13 mouse cellular contexts compared by ENCODE assay signal in genomic region chr7:143119407-143119806, GRCm38 (mm10). TPM values are rescaled to one million over a fixed set of nuclear protein-coding genes. Genes with fewer than 3 reads are reported as not detected.
A peak's percentile ranks its signal among the peaks of the same experiment; 100 is the strongest.
DNase-seq lines count a peak whose midpoint lies in the region; ATAC-seq and TF ChIP-seq lines count a peak whose summit lies in the region.
"Had no signal": no experiment of that assay in that cellular context is flagged by ENCODE, and none has a peak within 500 bp of the region (broad histone marks: within the 10 kb centered on the region; RNA-seq: fewer than 3 reads in every experiment).

No protein-coding gene starts in this region.

- 0 out of 2 replicates have a peak, but pooled peaks cover 4% of the 10 kb centered on the region for H3K4me1 ChIP-seq in liver, postnatal 0 days (ENCODE audit: insufficient read depth)
- 0 out of 2 replicates have a peak, but pooled peaks cover 12% of the 10 kb centered on the region for H3K4me1 ChIP-seq in liver, embryonic 11.5 days (replicated peaks; ENCODE audit: control insufficient read depth, insufficient read depth, low read length)
- H3K4me1 ChIP-seq in intestine, postnatal 0 days (replicated peaks; ENCODE audit: control insufficient read depth, insufficient read depth, low read length): peaks cover 18% of the 10 kb centered on the region
- peaks cover 37% of the 10 kb centered on the region for H3K4me1 ChIP-seq in limb, embryonic 15.5 days
- H3K4me1 ChIP-seq in stomach, postnatal 0 days (replicated peaks; ENCODE audit: control insufficient read depth, insufficient read depth): peaks cover 8% of the 10 kb centered on the region

- H3K9me3 ChIP-seq in liver, postnatal 0 days (ENCODE audit: low read length): peaks cover 2% of the 10 kb centered on the region; the same call in 1 of the 2 replicates
- H3K9me3 ChIP-seq in liver, embryonic 11.5 days (ENCODE audit: control insufficient read depth, low read length): no peaks in the 10 kb centered on the region
- no peaks in the 10 kb centered on the region for H3K9me3 ChIP-seq in intestine, postnatal 0 days (ENCODE audit: control insufficient read depth)
- H3K9me3 ChIP-seq in limb, embryonic 15.5 days: no peaks in the 10 kb centered on the region
- no peaks in the 10 kb centered on the region for H3K9me3 ChIP-seq in stomach, postnatal 0 days (ENCODE audit: control insufficient read depth, low read length)
- H3K9me3 ChIP-seq: embryonic facial prominence, embryonic 12.5 days had no signal

- TF ChIP-seq EP300 in liver, postnatal 0 days (IDR thresholded peaks at IDR 0.05; ENCODE audit: low read depth): no peak
- TF ChIP-seq EP300 in stomach, postnatal 0 days (optimal IDR thresholded peaks at IDR 0.05): no peak

- DNase-seq in liver, postnatal 0 days: no peak
- no peak for DNase-seq in liver, embryonic 11.5 days (ENCODE audit: low spot score)
- peak; percentile 79 for DNase-seq in stomach, postnatal 0 days (ENCODE audit: low spot score)
- no peak for DNase-seq in left cerebral cortex, adult 8-10 months (ENCODE audit: low spot score in 2 of 2)
- DNase-seq in frontal cortex, postnatal 25 days (ENCODE audit: low spot score in 2 of 2): no peak
- DNase-seq in gastrocnemius, postnatal 4 days (ENCODE audit: low spot score in 2 of 2): no peak
- DNase-seq: gastrocnemius, postnatal 25 days; thymus, postnatal 36 days had no signal

- no peak for ATAC-seq in liver, postnatal 0 days
- no peak for ATAC-seq in liver, embryonic 11.5 days (replicated peaks; ENCODE audit: low FRiP score)
- ATAC-seq in intestine, postnatal 0 days: no peak; the same call in 1 of the 2 replicates
- ATAC-seq in limb, embryonic 15.5 days (ENCODE audit: insufficient number of reproducible peaks, low FRiP score, low TSS enrichment, low read depth): no peak
- peak; percentile 61 for ATAC-seq in stomach, postnatal 0 days (ENCODE audit: low FRiP score, low TSS enrichment)
- ATAC-seq: midbrain, embryonic 16.5 days; Patski had no signal

- no peak overlapping the region for H3K4me2 ChIP-seq in liver, postnatal 0 days (ENCODE audit: low read depth, low read length)
- H3K4me2 ChIP-seq in liver, embryonic 11.5 days: no peak overlapping the region
- no peak overlapping the region for H3K4me2 ChIP-seq in intestine, postnatal 0 days (replicated peaks; ENCODE audit: low read depth)
- no peak overlapping the region for H3K4me2 ChIP-seq in limb, embryonic 15.5 days
- H3K4me2 ChIP-seq in stomach, postnatal 0 days (replicated peaks; ENCODE audit: low read depth): no peak overlapping the region
- H3K4me2 ChIP-seq: embryonic facial prominence, embryonic 12.5 days had no signal

- H3K4me3 ChIP-seq in liver, postnatal 0 days (ENCODE audit: low read depth, low read length): no peak overlapping the region
- H3K4me3 ChIP-seq in liver, embryonic 11.5 days (ENCODE audit: low read depth, low read length): no peak overlapping the region
- H3K4me3 ChIP-seq in intestine, postnatal 0 days (ENCODE audit: low read depth, low read length): no peak overlapping the region
- no peak overlapping the region for H3K4me3 ChIP-seq in limb, embryonic 15.5 days
- H3K4me3 ChIP-seq in stomach, postnatal 0 days (ENCODE audit: low read depth, low read length): no peak overlapping the region
- H3K4me3 ChIP-seq: embryonic facial prominence, embryonic 12.5 days had no signal

- 0 out of 2 replicates have a peak overlapping the region, but pooled peaks have one; percentile 44 for H3K27ac ChIP-seq in liver, postnatal 0 days (ENCODE audit: low read depth)
- H3K27ac ChIP-seq in liver, embryonic 11.5 days (ENCODE audit: low read depth, low read length): no peak overlapping the region
- H3K27ac ChIP-seq in intestine, postnatal 0 days (ENCODE audit: low read depth, low read length): peak overlapping the region; percentile 68
- H3K27ac ChIP-seq in limb, embryonic 15.5 days: 0 out of 2 replicates have a peak overlapping the region, but pooled peaks have one; percentile 7
- H3K27ac ChIP-seq in stomach, postnatal 0 days (replicated peaks): peak overlapping the region; percentile 74

- WGBS in liver, postnatal 0 days (ENCODE audit: insufficient replicate concordance): 38% methylated on average over 1 of the region's 1 CpGs
- 44% methylated on average over 1 of the region's 1 CpGs for WGBS in liver, embryonic 11.5 days
- 30% methylated on average over 1 of the region's 1 CpGs for WGBS in intestine, postnatal 0 days
- WGBS in limb, embryonic 15.5 days: 24% methylated on average over 1 of the region's 1 CpGs
- WGBS in stomach, postnatal 0 days: 39% methylated on average over 1 of the region's 1 CpGs

- no peaks in the 10 kb centered on the region for H3K36me3 ChIP-seq in liver, postnatal 0 days (replicated peaks; ENCODE audit: insufficient read depth, low read length)
- H3K36me3 ChIP-seq in liver, embryonic 11.5 days (ENCODE audit: control insufficient read depth, insufficient read depth, low read length): no peaks in the 10 kb centered on the region
- H3K36me3 ChIP-seq in intestine, postnatal 0 days (ENCODE audit: control insufficient read depth, insufficient read depth): no peaks in the 10 kb centered on the region
- no peaks in the 10 kb centered on the region for H3K36me3 ChIP-seq in limb, embryonic 15.5 days
- no peaks in the 10 kb centered on the region for H3K36me3 ChIP-seq in stomach, postnatal 0 days (ENCODE audit: control insufficient read depth, insufficient read depth, low read length)
- H3K36me3 ChIP-seq: embryonic facial prominence, embryonic 12.5 days had no signal

- H3K9ac ChIP-seq in liver, postnatal 0 days (replicated peaks): no peak overlapping the region
- no peak overlapping the region for H3K9ac ChIP-seq in liver, embryonic 11.5 days (ENCODE audit: low read depth, low read length)
- no peak overlapping the region for H3K9ac ChIP-seq in intestine, postnatal 0 days (ENCODE audit: low read depth, low read length)
- H3K9ac ChIP-seq in limb, embryonic 15.5 days: no peak overlapping the region
- no peak overlapping the region for H3K9ac ChIP-seq in stomach, postnatal 0 days (ENCODE audit: low read length)
- H3K9ac ChIP-seq: embryonic facial prominence, embryonic 12.5 days had no signal

- no peak for TF ChIP-seq CTCF in liver, postnatal 0 days (IDR thresholded peaks at IDR 0.05; ENCODE audit: low read depth)
- no peak for TF ChIP-seq CTCF in intestine, postnatal 0 days (IDR thresholded peaks at IDR 0.05; ENCODE audit: low read depth)
- TF ChIP-seq CTCF in stomach, postnatal 0 days (IDR thresholded peaks at IDR 0.05; ENCODE audit: low read depth): no peak

- no peaks in the 10 kb centered on the region for H3K27me3 ChIP-seq in liver, postnatal 0 days (ENCODE audit: insufficient read depth, low read length)
- H3K27me3 ChIP-seq in liver, embryonic 11.5 days (replicated peaks; ENCODE audit: control insufficient read depth, insufficient read depth, low read length): no peaks in the 10 kb centered on the region; the same call in 1 of the 2 replicates
- no peaks in the 10 kb centered on the region for H3K27me3 ChIP-seq in intestine, postnatal 0 days (replicated peaks; ENCODE audit: control insufficient read depth, insufficient read depth, low read length)
- no peaks in the 10 kb centered on the region for H3K27me3 ChIP-seq in limb, embryonic 15.5 days
- no peaks in the 10 kb centered on the region for H3K27me3 ChIP-seq in stomach, postnatal 0 days (ENCODE audit: control insufficient read depth, insufficient read depth, low read length)
- H3K27me3 ChIP-seq: embryonic facial prominence, embryonic 12.5 days; Patski had no signal

RNA-seq across cellular contexts. Expression of gene Kcnq1, which starts 13.2 kb away (rescaled TPM):
- 0.37 and 0.63 TPM in 2 replicates for polyA plus RNA-seq in liver, postnatal 0 days (2015; fragmentation: Nextera tagmentation; extraction: Ambion mirVana)
- 0.59 and 1.2 TPM in 2 replicates for polyA plus RNA-seq in liver, embryonic 11.5 days (2014; fragmentation: Nextera tagmentation; extraction: Ambion mirVana)
- 10.5 and 13.8 TPM in 2 replicates for polyA plus RNA-seq in intestine, postnatal 0 days (2015; fragmentation: Nextera tagmentation; extraction: Ambion mirVana)
- polyA plus RNA-seq in limb, embryonic 15.5 days (2015; fragmentation: Nextera tagmentation; extraction: Ambion mirVana): 1.1 and 2.1 TPM in 2 replicates
- 17.8 and 21.2 TPM in 2 replicates for polyA plus RNA-seq in stomach, postnatal 0 days (2015; fragmentation: Nextera tagmentation; extraction: Ambion mirVana)
- 1 to 10 TPM in 2 of 4 experiments, under 1 TPM in 2; 0.21 to 1.1 (median 0.86) TPM for total RNA-seq in left cerebral cortex, adult 8-10 months (2022)
- total RNA-seq in gastrocnemius, postnatal 4 days (2021): 1 to 10 TPM; 6.0 to 7.7 TPM

RNA-seq across cellular contexts. Expression of gene Trpm5, which starts 25.0 kb away (rescaled TPM):
- polyA plus RNA-seq in liver, postnatal 0 days (2015; fragmentation: Nextera tagmentation; extraction: Ambion mirVana): 0.13 and 0.42 TPM in 2 replicates
- 1.2 and 1.3 TPM in 2 replicates for polyA plus RNA-seq in liver, embryonic 11.5 days (2014; fragmentation: Nextera tagmentation; extraction: Ambion mirVana)
- 0.97 and 1.3 TPM in 2 replicates for polyA plus RNA-seq in intestine, postnatal 0 days (2015; fragmentation: Nextera tagmentation; extraction: Ambion mirVana)
- 22.1 and 22.8 TPM in 2 replicates for polyA plus RNA-seq in limb, embryonic 15.5 days (2015; fragmentation: Nextera tagmentation; extraction: Ambion mirVana)
- polyA plus RNA-seq in stomach, postnatal 0 days (2015; fragmentation: Nextera tagmentation; extraction: Ambion mirVana): 2.0 and 3.3 TPM in 2 replicates
- total RNA-seq in left cerebral cortex, adult 8-10 months (2022): not detected
- total RNA-seq in gastrocnemius, postnatal 4 days (2021): 10 to 100 TPM in 1 of 2 experiments, 1 to 10 TPM in 1; 10.0 to 10.3 TPM

RNA-seq across cellular contexts. Expression of gene Tssc4, which starts 50.4 kb away (rescaled TPM):
- 24.1 and 25.2 TPM in 2 replicates for polyA plus RNA-seq in liver, postnatal 0 days (2015; fragmentation: Nextera tagmentation; extraction: Ambion mirVana)
- polyA plus RNA-seq in liver, embryonic 11.5 days (2014; fragmentation: Nextera tagmentation; extraction: Ambion mirVana): 48.9 and 52.2 TPM in 2 replicates
- 32.8 and 34.0 TPM in 2 replicates for polyA plus RNA-seq in intestine, postnatal 0 days (2015; fragmentation: Nextera tagmentation; extraction: Ambion mirVana)
- polyA plus RNA-seq in limb, embryonic 15.5 days (2015; fragmentation: Nextera tagmentation; extraction: Ambion mirVana): 97.1 and 98.8 TPM in 2 replicates
- 44.7 and 46.9 TPM in 2 replicates for polyA plus RNA-seq in stomach, postnatal 0 days (2015; fragmentation: Nextera tagmentation; extraction: Ambion mirVana)
- 10 to 100 TPM; 37.0 to 42.1 (median 39.8) TPM for total RNA-seq in left cerebral cortex, adult 8-10 months (2022)
- total RNA-seq in gastrocnemius, postnatal 4 days (2021): 10 to 100 TPM; 24.5 to 26.8 TPM
